Mouse (Mus musculus) spleen, postnatal 14 days (tissue): ENCODE measurements around the gene Lama4.
A peak's percentile ranks its signal among the peaks of the same experiment; 100 is the strongest.

Source experiments
- DNase-seq, 2 experiments: peaks; one replicate each; pipeline ENCODE4 v3.0.0; 2021 to 2022; ENCODE audit warnings: low spot score in 2 of 2

Lama4 gene

GRCm38 (mm10) chr10:38965075-38965781 is at the start of gene Lama4:
TSS of gene Lama4 (plus strand) at chr10:38965515.
- DNase-seq = no peak

GRCm38 (mm10) chr10:38916027-38916617 is 49.2 kb upstream of the Lama4 start:
- no peak for DNase-seq

- no peak for DNase-seq
Observed at GRCm38 (mm10) chr10:38928940-38929697, 36.2 kb upstream of the Lama4 start.

- no peak for DNase-seq
Observed at GRCm38 (mm10) chr10:38944701-38945100, 20.6 kb upstream of the Lama4 start.

GRCm38 (mm10) chr10:38961920-38962319 is 3.4 kb upstream of the Lama4 start:
- DNase-seq = no peak

GRCm38 (mm10) chr10:38964719-38965074 is 618 bp upstream of the Lama4 start:
- no peak for DNase-seq

GRCm38 (mm10) chr10:38965857-38966256 is 542 bp downstream of the Lama4 start:
- peak in 1 of 2 experiments; percentile 1 for DNase-seq

- DNase-seq = no peak
Observed at GRCm38 (mm10) chr10:38966646-38967045, 1.3 kb downstream of the Lama4 start.

- no peak for DNase-seq
Observed at GRCm38 (mm10) chr10:38968326-38969072, 3.2 kb downstream of the Lama4 start.

- DNase-seq = no peak
Observed at GRCm38 (mm10) chr10:38969543-38969942, 4.2 kb downstream of the Lama4 start.

- DNase-seq = no peak
Observed at GRCm38 (mm10) chr10:38969975-38970374, 4.7 kb downstream of the Lama4 start.

- no peak for DNase-seq
Observed at GRCm38 (mm10) chr10:38972221-38972946, 7.1 kb downstream of the Lama4 start.

- DNase-seq = no peak
Observed at GRCm38 (mm10) chr10:38973016-38973415, 7.7 kb downstream of the Lama4 start.

GRCm38 (mm10) chr10:38978195-38978594 is 12.9 kb downstream of the Lama4 start:
- DNase-seq = no peak

GRCm38 (mm10) chr10:38979699-38980098 is 14.4 kb downstream of the Lama4 start:
- DNase-seq = no peak

- no peak for DNase-seq
Observed at GRCm38 (mm10) chr10:38980980-38981379, 15.7 kb downstream of the Lama4 start.

- DNase-seq = no peak
Observed at GRCm38 (mm10) chr10:38984358-38985075, 19.2 kb downstream of the Lama4 start.

- DNase-seq = no peak
Observed at GRCm38 (mm10) chr10:38986053-38986452, 20.7 kb downstream of the Lama4 start.

- no peak for DNase-seq
Observed at GRCm38 (mm10) chr10:38992827-38993226, 27.5 kb downstream of the Lama4 start.

- DNase-seq = no peak
Observed at GRCm38 (mm10) chr10:38993632-38994424, 28.5 kb downstream of the Lama4 start.
